Mouse (Mus musculus): ENCODE results near the gene Gm7544.
A peak's percentile ranks its signal among the peaks of the same experiment; 100 is the strongest.

Gm7544 gene

GRCm38 (mm10) chr1:82924650-82925049, 31.2 kb downstream of the Gm7544 start, which contains the start of gene A030014E15Rik:
A030014E15Rik (plus strand) TSS chr1:82924917.
- no peak for DNase-seq (ENCODE audit: low read depth, low spot score)

GRCm38 (mm10) chr1:82913434-82913833, 42.4 kb downstream of the Gm7544 start:
- peak; percentile 19 for DNase-seq (ENCODE audit: low read depth, low spot score)

GRCm38 (mm10) chr1:82913025-82913424, 42.8 kb downstream of the Gm7544 start, which contains the start of gene A030005L19Rik:
A030005L19Rik (plus strand) TSS chr1:82913325.
- peak; percentile 18 for DNase-seq (ENCODE audit: low read depth, low spot score)

- DNase-seq (ENCODE audit: low read depth, low spot score), result no peak
Observed at GRCm38 (mm10) chr1:82905886-82906285, 49.9 kb downstream of the Gm7544 start.
